Mouse (Mus musculus): Measurements from ENCODE around the gene Gm20877. TPM values are rescaled to one million over a fixed set of nuclear protein-coding genes. Genes with fewer than 3 reads are reported as not detected.
"Not testable (repeated sequence)": the region's sequence is repeated elsewhere in the genome, so short reads cannot be mapped to it uniquely, and the experiment has no call there.

Gene Gm20877
- polyA plus RNA-seq (2016; fragmentation: Nextera tagmentation; extraction: Ambion mirVana): not detected in 2 replicates

DNA sequence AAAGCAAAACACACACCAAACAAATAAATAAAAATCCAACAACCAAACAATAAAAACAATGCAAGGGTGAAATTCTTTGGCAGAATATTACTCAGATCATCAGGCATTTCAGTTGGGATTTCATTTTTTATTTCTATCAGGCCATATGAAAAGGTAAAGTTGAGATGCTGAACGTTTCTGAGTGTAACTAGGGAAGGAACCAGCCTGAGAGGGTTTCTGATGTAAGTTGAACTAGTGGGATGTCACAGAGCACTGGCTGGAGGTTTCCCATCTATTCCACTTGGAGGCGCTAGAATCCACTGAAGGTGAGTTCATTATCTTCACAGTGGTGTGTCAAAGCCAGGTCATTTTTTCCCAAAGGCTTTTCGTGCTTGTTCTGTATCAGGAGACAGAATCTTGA, at the start of gene Gm20877:
Gm20877 (plus strand) TSS at position 301 of the 400 bp plus-strand sequence.
- H3K27ac ChIP-seq; ATAC-seq (ENCODE audit: low FRiP score); H3K4me3 ChIP-seq; H3K9ac ChIP-seq; H3K36me3 ChIP-seq; H3K9me3 ChIP-seq (replicated peaks); H3K4me1 ChIP-seq; H3K27me3 ChIP-seq; H3K4me2 ChIP-seq (replicated peaks): not testable (repeated sequence)
- WGBS: no CpG with 5 or more reads among the region's 3 CpGs

Measured in hindbrain, embryonic 12.5 days (tissue).